Mouse (Mus musculus) right cerebral cortex, postnatal 36 days (tissue): Measurements from ENCODE around the gene Prr14.
A peak's percentile ranks its signal among the peaks of the same experiment; 100 is the strongest.
"Not testable (repeated sequence)": the region's sequence is repeated elsewhere in the genome, so short reads cannot be mapped to it uniquely, and the experiment has no call there.

Experiments
- DNase-seq, 2 experiments: peaks; one replicate each; pipeline ENCODE4 v3.0.0; 2022; ENCODE audit warnings: low spot score in 2 of 2, mixed read lengths in 1 of 2

Gene Prr14

DNA sequence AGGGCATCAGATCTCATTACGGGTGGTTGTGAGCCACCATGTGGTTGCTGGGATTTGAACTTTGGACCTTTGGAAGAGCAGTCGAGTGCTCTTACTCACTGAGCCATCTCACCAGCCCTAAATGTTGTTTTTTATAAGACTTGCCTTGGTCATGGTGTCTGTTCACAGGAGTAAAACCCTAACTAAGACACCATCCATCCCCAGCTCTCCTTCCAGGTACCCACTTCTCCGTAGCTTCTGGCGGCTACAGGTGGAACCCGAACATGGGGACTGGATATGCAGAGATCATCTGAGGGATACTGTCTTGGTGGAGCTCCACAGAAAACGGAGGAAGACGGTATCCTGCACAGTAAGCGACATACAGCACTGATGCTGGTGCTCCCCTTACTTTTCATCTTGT lies at the start of gene Prr14:
Gene Prr14, plus strand, starts transcription at position 301 of the 400 bp plus-strand sequence.
- DNase-seq = not testable (repeated sequence)

- DNase-seq = no peak
Measured at GRCm38 (mm10) chr7:127411418-127411817, 48.0 kb upstream of the Prr14 start.

- peak; percentile 85 to 87 for DNase-seq
Measured at GRCm38 (mm10) chr7:127421388-127422191, 37.8 kb upstream of the Prr14 start, which contains the start of gene Zfp688. Gene Zfp688 (minus strand): TSS chr7:127422068.

- DNase-seq = peak in 1 of 2 experiments; percentile 57
Measured at GRCm38 (mm10) chr7:127422247-127422646, 37.2 kb upstream of the Prr14 start.

DNA sequence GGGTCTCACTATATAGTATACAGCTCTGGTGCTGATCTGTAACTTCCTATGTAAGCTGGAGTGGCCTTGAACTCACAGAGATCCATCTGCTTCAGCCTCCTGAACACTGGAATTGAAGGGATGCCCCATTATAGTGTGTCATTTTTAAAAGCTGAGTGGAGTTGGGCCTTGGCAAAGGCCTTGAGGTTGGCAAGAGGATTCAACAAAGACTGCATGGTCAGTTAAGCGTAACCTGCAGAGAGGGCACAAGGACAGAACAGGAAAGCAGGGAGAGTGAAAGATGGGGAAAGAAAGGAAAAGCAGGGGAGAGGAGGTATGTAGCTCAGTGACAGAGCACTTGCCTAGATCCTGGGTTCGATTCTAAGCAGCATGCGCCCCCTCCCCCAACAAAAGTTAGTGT lies 34.1 kb upstream of the Prr14 start:
- no peak for DNase-seq

DNA sequence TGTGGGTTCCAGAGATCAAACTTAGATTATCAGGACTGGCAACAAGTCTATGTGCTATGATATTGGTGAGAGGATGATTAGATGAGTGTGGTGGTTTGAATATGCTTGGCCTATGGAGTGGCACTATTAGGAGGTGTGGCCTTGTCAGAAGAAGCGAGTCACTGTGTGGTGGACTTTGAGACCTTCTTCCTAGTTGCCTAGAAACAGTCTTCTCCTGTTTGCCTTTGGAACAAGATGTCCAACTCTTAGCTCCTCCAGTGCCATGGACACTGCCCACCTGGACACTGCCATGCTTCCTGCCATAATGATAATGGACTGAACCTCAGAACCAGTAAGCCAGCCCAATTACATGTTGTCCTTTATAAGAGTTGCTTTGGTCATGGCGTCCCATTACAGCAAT lies 33.5 kb upstream of the Prr14 start:
- DNase-seq = no peak

DNA sequence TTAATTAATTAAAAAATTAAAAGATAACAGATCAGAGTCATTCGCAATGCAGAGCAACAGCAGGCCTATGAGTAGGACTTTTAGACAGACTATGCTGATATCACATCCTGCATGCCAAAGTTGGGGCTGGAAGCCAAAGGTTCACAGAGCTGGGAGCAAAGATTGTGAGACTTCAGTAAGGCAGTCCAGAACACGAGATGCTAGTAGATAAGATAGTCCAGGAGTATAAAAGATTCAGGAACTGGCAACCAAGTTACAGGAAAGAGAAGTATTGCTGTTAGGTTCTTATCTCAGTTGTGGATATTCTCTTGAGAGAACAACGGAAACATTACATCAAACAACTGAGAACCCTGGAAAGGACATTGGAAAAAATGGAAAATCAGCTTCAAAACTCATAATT lies 33.1 kb upstream of the Prr14 start:
- DNase-seq = no peak

DNA sequence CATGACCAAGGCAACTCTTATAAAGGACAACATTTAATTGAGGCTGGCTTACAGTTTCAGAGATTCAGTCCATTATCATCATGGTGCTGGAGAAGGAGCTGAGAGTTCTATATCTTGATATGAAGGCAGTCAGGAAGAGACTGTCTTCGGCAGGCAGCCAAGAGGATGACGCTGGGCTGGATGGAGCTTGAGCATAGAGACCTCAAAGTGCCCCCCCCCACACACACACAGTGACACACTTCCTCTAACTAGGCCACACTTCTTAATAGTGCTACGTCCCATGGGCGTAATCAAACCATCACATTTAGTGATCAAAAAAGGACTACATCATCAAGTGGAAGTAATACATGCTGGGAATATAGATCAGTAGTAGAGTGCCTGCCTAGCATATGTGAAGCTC lies 24.2 kb upstream of the Prr14 start:
- DNase-seq = no peak

DNA sequence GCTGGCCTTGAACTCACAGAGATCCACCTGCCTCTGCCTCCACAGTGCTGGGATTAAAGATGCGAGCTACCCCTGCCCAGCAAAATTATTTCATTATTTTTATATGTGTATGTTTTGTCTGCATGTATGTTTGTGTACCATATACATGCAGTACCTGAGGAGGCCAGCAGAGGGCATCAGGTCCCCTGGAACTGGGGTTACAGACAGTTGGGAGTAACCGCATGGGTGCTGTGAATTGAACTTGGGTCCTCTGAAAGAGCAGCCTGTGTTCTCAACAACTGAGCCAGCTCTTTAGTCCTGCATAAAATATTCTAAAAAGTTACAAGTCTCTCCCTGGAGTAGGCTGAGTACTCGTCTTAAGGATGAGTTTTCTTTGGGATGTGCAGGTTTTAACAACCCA lies 21.7 kb upstream of the Prr14 start:
- no peak for DNase-seq

DNA sequence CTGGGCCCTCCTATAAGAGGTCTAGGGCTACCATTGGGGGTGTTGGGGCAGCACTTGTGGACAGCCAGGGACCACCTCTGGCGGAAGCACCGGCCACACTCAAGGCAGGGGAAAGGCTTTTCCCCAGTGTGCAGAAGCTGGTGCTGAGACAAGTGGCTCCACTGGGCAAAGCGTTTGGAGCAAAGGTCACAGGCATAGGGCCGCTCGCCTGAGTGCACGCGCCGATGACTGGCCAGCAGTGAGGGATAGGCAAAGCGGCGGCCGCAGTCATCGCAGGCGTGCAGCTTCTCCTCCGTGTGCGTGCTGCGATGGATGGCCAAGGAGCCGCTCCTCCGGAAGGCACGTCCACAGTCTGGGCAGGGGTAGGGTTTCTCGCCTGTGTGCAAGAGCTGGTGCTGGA lies 15.4 kb upstream of the Prr14 start:
- DNase-seq = no peak

GRCm38 (mm10) chr7:127448521-127449300 lies 10.7 kb upstream of the Prr14 start, which contains the start of gene Zfp689:
Gene Zfp689 (minus strand): TSS chr7:127449158.
- DNase-seq = peak; percentile 89 to 93

DNA sequence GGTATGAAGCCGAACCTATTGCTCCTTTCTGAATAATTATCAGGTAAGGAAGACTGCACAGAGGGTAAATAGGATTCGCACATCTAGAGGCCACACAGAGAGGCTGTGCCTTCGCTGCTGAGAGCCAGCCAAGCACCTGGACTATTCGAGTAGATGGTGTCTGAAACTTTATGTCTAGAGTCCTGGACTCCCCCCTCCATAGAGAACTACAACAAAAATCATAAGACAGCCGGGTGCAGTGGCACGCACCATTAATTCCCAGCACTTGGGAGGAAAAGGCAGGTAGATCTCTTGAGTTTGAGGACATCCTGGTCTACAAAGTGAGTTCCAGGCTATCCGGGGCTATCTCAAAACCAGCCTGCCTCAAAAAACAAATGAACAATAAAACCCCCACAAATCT lies 9.4 kb upstream of the Prr14 start:
- DNase-seq = no peak

DNA sequence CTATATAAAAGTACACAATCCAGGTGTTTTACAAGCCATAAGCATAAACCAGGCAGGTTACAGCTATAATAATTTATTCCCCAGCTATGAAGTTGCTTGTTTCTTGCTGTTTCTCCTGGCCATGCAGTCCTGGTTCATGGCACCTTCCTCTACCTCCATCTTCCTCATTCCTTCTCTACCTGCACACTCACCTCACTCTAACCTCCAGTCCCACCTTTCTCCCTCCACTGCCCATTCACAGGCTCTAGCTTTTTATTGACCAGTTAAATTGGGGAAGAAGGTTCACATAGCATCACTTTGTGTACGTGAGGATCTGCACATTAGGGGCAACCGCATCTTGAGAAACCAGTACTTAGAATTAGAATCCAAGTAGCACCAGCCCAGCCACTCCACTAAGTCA lies 6.4 kb upstream of the Prr14 start:
- DNase-seq = no peak

DNA sequence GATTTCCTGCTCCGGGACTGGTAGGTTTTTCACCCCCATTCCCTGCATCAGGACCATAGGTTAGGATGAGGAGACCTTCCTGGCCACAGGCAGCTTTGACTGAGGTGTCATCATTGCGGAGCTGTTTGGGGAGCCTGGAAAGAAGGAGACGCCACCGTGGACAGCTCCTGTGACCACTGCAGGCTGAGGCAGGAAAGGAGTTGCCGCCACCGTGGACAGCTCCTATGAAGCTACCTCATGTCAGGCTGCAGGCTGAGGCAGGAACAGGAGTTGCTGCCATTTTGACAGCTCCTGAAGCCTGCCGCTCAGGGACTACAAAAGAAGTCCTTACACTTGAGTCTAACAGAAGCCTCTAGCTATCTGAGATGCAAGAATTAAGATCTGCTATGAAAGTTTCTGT lies 4.5 kb upstream of the Prr14 start:
- no peak for DNase-seq

- DNase-seq = not testable (repeated sequence)
Measured at GRCm38 (mm10) chr7:127458371-127459122, 864 bp upstream of the Prr14 start.

DNA sequence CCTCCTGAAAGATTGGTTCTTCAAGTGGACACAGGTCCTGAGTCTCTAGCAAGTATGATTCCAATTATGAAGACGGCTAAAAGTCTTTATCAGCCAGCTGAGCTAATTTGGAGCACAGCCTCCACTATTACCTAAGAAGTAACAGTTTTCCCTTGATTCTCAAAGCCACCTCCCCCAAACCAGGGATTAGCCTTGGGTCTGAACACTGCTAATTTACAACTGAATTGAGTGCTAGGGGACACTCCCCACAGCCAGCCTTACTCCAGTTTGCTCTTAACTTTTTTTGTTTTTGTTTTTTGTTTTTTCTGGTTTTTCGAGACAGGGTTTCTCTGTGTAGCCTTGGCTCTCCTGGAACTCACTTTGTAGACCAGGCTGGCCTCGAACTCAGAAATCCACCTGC lies 5.8 kb downstream of the Prr14 start:
- no peak for DNase-seq

DNA sequence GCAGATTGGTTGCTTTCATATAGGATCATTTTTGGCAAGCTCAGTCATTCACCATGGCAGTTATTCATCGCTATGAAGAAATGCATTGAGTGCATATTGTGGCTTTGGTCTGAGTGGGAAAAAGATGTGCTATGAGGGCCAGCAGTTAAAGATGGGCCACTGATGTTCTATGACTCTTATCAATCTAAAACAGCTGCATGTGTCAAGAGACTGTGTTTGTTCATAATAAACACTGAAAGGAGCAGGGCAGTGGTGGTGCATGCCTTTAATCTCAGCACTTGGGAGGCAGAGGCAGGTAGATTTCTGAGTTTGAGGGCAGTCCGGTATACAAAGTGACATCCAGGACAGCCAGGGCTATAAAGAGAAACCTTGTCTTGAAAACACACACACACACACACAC lies 6.3 kb downstream of the Prr14 start:
- not testable (repeated sequence) for DNase-seq

GRCm38 (mm10) chr7:127466606-127467005 lies 7.2 kb downstream of the Prr14 start:
- DNase-seq = no peak

DNA sequence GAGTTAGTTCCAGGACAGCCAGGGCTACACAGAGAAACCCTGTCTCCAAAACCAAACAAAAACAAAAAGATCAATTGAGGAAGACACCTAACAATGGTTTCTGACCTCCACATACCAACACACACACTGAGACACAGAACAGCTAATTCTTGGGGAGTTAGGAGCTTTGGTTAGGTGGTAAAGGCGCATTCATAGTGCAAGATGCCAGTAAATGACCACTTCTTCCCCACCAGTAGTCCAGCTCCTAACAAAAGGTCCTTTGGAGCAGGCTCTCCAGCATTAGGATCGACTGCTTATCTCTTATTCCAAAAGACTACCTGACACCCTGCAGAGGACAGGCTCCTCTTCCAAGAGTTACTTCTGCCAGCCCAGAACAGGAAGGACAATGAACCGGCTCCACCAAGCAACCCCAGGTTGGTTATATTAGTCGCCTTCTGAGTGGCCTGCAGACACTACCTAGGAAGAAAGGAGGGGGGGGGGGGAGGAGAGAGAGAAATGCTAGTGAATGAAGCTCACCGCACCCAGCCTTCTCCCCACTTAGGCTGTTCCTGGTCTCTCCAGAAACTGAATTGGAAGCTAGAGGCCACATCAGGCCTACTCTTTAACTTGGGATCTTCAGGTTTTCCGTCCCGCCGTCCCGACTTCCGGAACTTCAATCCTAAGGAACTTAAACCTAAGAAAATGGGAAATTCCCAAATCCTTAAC lies 10.8 kb downstream of the Prr14 start:
- peak in 1 of 2 experiments; percentile 20 for DNase-seq

GRCm38 (mm10) chr7:127470743-127471645 lies 11.6 kb downstream of the Prr14 start:
- DNase-seq = peak; percentile 94 to 95
